Mouse (Mus musculus) neural tube, embryonic 12.5 days (tissue): ENCODE measurements at regions not wholly inside any gene's neighbourhood (a gene's known extent, or its start where the extent isn't known, plus 50 kb on each side); places are given as distances from the start of the nearest gene placed in this dataset.
A peak's percentile ranks its signal among the peaks of the same experiment; 100 is the strongest.

Experiments used
- ATAC-seq: fragments of 200-750 bp; cut with Nextera tagmentation; 2 replicates; pipeline ENCODE4 v1.8.0; 2017; ENCODE audit warnings: low read depth, mild to moderate bottlenecking, moderate TSS enrichment, moderate library complexity; ENCODE audit not compliant: low FRiP score
- H3K27ac ChIP-seq: fragments of 300-500 bp; sonication (generic); 2 replicates; pipeline ENCODE4 v1.5.1; 2016
- H3K27me3 ChIP-seq: fragments of 300-500 bp; sonication (generic); replicated peaks from 2 replicates; pipeline ENCODE4 v1.6.1; 2016; ENCODE audit warnings: mild to moderate bottlenecking
- H3K36me3 ChIP-seq: fragments of 300-500 bp; sonication (generic); 2 replicates; pipeline ENCODE4 v1.6.1; 2016; ENCODE audit warnings: mild to moderate bottlenecking
- H3K4me1 ChIP-seq: fragments of 300-500 bp; sonication (generic); 2 replicates; pipeline ENCODE4 v1.6.1; 2016
- H3K4me2 ChIP-seq: fragments of 300-500 bp; sonication (generic); replicated peaks from 2 replicates; pipeline ENCODE4 v1.6.1; 2016; ENCODE audit warnings: mild to moderate bottlenecking
- H3K4me3 ChIP-seq: fragments of 300-500 bp; sonication (generic); 2 replicates; pipeline ENCODE4 v1.5.1; 2016
- H3K9ac ChIP-seq: fragments of 300-500 bp; sonication (generic); 2 replicates; pipeline ENCODE4 v1.6.1; 2016; ENCODE audit warnings: mild to moderate bottlenecking
- H3K9me3 ChIP-seq: fragments of 300-500 bp; sonication (generic); 2 replicates; pipeline ENCODE4 v1.6.1; 2016; ENCODE audit warnings: mild to moderate bottlenecking
- WGBS: fragments of 180-500 bp; shearing (Covaris S2); methylation state at CpG from one replicate; pipeline ENCODE4 v1.1.7; 2016; 5-methylcytosine and 5-hydroxymethylcytosine counted together

DNA sequence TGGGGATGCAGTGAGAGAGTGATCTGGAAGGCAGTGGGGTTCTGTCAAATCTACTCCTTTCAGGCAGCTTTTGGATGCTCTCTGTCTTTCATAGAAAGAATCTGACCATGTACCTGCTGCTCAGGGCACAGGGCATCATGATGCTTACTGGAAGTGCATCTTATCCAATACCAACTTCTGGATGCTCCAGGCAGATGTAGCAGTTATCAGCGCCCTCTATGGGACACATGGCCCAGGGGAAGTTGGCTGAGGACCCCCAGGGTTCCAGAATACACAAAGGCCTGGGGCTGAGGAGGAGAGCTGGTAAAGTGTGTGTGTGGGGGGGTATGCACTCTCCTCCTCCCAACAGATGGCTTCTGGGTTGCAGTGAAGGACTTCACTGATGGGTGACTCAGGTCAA is 162.1 kb upstream of the Zc3h12a start:
- peaks cover 24% of the 10 kb centered on the region for H3K4me1 ChIP-seq
- ATAC-seq, result 0 out of 2 replicates have a peak, but pooled peaks have one; percentile 3
- no peaks in the 10 kb centered on the region for H3K27me3 ChIP-seq
- H3K4me2 ChIP-seq, result no peak overlapping the region
- H3K9me3 ChIP-seq, result no peaks in the 10 kb centered on the region
- no peaks in the 10 kb centered on the region for H3K36me3 ChIP-seq
- no peak overlapping the region for H3K9ac ChIP-seq
- no peak overlapping the region for H3K27ac ChIP-seq
- no peak overlapping the region for H3K4me3 ChIP-seq
- 6% methylated on average over 1 of the region's 1 CpGs for WGBS

DNA sequence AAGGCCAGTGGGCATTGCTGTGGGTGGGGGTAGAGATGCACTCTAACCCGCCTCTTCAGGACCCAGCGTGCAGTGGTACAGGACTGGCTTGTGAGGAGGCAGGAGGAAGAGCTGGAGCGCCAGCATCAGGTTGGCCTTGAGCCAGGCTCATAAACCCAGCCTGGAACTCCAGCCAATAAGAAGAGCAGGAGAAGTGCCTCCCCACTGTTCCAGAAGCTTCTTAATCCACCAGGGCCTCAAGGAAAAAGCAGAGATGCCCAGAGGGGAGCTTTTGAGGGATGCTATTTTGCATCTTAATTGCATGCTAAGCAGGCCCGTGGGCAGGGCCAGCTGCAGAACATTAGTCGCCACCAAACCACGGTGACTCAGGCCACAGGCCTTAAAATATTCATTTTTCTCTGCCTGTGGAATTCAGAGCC is 161.4 kb upstream of the Zc3h12a start:
- H3K9me3 ChIP-seq, result no peaks in the 10 kb centered on the region
- no peak overlapping the region for H3K27ac ChIP-seq
- peak; percentile 86 for ATAC-seq
- H3K4me1 ChIP-seq, result peaks cover 24% of the 10 kb centered on the region
- 33% methylated on average over 6 of the region's 6 CpGs for WGBS
- H3K36me3 ChIP-seq, result no peaks in the 10 kb centered on the region
- H3K27me3 ChIP-seq, result no peaks in the 10 kb centered on the region
- H3K4me3 ChIP-seq, result no peak overlapping the region
- no peak overlapping the region for H3K9ac ChIP-seq
- H3K4me2 ChIP-seq, result no peak overlapping the region

DNA sequence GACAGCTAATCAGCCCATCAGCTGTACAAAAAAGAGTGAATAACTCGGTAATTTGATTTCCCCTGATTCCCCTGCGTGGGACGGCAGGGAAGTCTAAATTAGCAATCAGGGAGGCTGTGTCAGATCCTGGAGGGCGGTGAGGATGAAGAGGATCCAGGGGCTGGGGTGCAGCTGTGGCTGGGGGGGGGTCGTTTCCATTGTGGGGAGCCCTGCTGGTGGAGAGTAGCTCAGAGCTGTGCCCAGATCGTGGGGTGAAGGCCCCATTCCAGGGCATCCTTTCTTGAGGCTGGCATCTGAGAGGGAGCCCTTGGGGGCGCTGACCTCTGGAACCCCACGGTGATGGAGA is 155.3 kb upstream of the Zc3h12a start:
- H3K4me2 ChIP-seq, result peak overlapping the region; percentile 42; the same call in 1 of the 2 replicates
- no peak overlapping the region for H3K9ac ChIP-seq
- peak; percentile 51; the same call in 1 of the 2 replicates for ATAC-seq
- no peaks in the 10 kb centered on the region for H3K36me3 ChIP-seq
- no peak overlapping the region for H3K27ac ChIP-seq
- no peak overlapping the region for H3K4me3 ChIP-seq
- no peaks in the 10 kb centered on the region for H3K9me3 ChIP-seq
- peaks cover 22% of the 10 kb centered on the region for H3K4me1 ChIP-seq
- no peaks in the 10 kb centered on the region for H3K27me3 ChIP-seq
- WGBS, result 28% methylated on average over 8 of the region's 8 CpGs

DNA sequence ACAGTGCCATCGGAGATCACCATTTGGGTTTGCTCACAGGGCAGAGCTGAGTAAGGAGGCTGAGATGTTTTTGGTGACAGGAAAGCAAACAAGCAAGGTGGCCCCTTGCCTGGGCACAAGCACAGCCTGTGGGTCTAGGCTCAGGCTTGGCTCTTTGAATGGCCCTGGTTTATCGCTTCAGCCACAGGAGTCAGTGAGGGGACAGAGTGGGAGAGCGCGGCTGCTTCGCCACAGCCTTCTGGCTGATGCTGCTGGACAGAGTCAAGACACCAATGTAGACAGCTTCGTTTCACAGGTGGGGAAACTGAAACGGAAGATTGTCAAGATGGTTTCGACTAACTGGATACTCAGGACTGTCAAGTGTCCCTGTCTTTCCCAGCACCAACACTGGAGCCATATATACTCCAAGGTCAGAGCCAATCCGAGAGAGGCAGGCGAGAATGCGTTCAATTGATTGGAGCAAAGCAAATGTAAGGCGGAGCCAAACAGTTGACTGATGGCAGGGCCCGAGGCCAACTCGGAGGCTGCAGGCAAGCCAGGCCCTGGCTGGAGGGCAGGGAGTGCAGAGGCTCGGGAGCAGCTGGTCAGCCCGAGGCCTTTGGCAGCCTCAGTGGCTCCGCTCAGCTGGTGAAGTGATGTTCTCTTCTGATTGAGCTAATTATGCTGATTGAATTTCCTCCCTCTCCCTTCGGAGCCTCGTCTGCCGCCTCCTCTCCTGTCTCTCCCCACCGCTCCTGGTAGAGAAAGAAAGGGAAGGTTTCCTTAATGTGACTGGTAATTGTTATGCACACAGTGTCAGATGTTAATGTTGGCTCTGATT is 154.7 kb upstream of the Zc3h12a start:
- no peaks in the 10 kb centered on the region for H3K27me3 ChIP-seq
- H3K4me1 ChIP-seq, result peaks cover 19% of the 10 kb centered on the region
- ATAC-seq, result peak; percentile 92
- H3K4me3 ChIP-seq, result no peak overlapping the region
- no peak overlapping the region; the same call in 1 of the 2 replicates for H3K9ac ChIP-seq
- H3K4me2 ChIP-seq, result peak overlapping the region; percentile 42
- H3K9me3 ChIP-seq, result no peaks in the 10 kb centered on the region
- H3K36me3 ChIP-seq, result no peaks in the 10 kb centered on the region
- 10% methylated on average over 21 of the region's 21 CpGs for WGBS
- H3K27ac ChIP-seq, result no peak overlapping the region

DNA sequence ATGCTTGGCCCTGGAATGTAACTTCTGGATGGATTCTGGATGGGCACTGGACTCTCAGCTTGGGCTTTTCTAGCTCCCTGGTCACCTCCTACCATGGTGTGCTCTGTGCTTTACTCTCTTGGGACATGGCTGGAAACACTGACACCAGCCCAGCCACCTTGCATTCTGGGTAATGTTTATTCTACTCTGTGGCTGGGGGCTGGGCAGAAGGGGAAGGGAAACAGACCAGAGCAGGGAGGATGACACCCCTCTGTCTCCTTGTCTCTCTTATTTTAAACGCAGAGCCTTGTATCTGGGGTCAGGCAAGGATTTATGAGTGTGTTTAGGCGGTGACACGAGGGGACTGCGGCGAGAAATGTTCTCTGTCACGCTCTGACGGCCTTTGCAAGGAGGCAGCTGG is 151.5 kb upstream of the Zc3h12a start:
- H3K36me3 ChIP-seq, result no peaks in the 10 kb centered on the region
- no peak overlapping the region for H3K4me2 ChIP-seq
- WGBS, result 19% methylated on average over 7 of the region's 7 CpGs
- H3K27me3 ChIP-seq, result peaks cover 10% of the 10 kb centered on the region
- H3K9ac ChIP-seq, result no peak overlapping the region
- no peaks in the 10 kb centered on the region for H3K9me3 ChIP-seq
- peaks cover 29% of the 10 kb centered on the region for H3K4me1 ChIP-seq
- ATAC-seq, result no peak
- no peak overlapping the region for H3K27ac ChIP-seq
- H3K4me3 ChIP-seq, result no peak overlapping the region

DNA sequence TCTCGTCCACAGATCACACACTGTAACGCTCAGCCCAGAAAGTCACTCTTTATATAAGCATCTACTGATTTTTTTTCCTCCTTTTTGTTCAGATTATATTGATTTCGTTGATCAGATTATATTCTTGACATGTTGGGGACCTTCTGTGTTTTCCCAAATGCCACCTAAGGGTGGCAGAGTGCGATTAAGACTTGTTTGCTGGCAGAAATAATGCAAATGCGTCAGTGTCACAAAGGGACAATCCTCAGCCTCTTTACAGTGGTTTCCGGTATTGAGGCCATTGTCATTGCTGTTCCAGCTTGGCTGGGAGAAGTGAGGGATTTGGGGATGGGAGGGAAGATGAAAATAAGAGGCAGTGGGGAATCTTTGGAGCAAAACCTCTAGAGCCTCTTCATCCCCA is 149.2 kb upstream of the Zc3h12a start:
- peaks cover 10% of the 10 kb centered on the region for H3K27me3 ChIP-seq
- 66% methylated on average over 6 of the region's 6 CpGs for WGBS

DNA sequence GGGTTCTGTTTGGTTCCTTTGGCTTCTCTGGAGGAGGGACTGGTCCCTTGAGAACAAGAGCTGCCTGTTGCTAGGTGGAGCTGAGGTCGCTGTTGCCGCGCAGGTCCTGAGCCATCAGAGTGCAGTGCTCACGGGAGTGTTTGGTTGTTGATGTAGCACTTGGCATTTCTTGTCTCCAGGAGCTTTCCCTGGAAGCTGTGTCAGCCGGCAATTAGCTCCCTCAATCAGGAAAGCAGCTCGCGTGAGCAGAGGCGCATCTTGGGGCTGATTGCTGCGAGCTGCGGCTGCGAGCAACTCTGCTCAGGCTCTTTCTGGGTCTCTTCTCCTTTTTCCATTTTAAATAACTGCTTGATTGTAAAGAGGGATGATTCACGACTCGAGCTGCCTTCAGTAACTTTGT is 147.6 kb upstream of the Zc3h12a start:
- ATAC-seq, result no peak
- peak overlapping the region; percentile 45 for H3K4me2 ChIP-seq
- no peak overlapping the region for H3K4me3 ChIP-seq
- no peaks in the 10 kb centered on the region for H3K36me3 ChIP-seq
- H3K9me3 ChIP-seq, result no peaks in the 10 kb centered on the region
- H3K9ac ChIP-seq, result no peak overlapping the region
- peaks cover 16% of the 10 kb centered on the region for H3K4me1 ChIP-seq
- 2% methylated on average over 13 of the region's 13 CpGs for WGBS
- no peak overlapping the region for H3K27ac ChIP-seq
- peaks cover 10% of the 10 kb centered on the region for H3K27me3 ChIP-seq

More for the DNA sequence above, 149.2 kb upstream of the Zc3h12a start:
- Histone ChIP-seq H3K9ac (no peak overlapping the region), H3K36me3 (no peaks in the 10 kb centered on the region), H3K27ac (no peak overlapping the region), H3K9me3 (no peaks in the 10 kb centered on the region), H3K4me2 (no peak overlapping the region), H3K4me1 (peaks cover 18% of the 10 kb centered on the region), H3K4me3 (no peak overlapping the region)
- no peak for ATAC-seq

DNA sequence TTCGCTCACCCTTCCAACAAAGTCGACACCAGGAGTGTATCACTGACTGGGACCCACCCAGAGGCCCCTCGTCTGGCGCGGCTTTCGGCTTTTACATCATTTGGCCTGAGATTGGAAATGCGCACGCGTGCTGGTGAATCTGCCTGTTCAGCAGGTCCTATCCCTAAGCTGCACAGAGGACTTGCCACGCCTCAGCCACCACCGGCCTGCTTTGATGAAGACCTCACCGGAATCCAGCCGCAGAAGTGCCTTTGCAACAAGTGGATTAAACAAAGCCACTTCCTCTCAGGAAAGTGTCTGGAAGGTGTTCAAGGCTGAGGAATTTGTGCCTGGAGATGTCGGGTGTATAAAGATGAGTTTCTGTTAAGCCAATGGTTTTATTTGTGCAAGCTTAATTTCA is 143.3 kb upstream of the Zc3h12a start:
- ATAC-seq, result no peak
- WGBS, result 80% methylated on average over 14 of the region's 14 CpGs
- no peaks in the 10 kb centered on the region for H3K36me3 ChIP-seq
- peaks cover 11% of the 10 kb centered on the region for H3K4me1 ChIP-seq
- no peaks in the 10 kb centered on the region for H3K9me3 ChIP-seq
- H3K4me2 ChIP-seq, result no peak overlapping the region
- no peak overlapping the region for H3K27ac ChIP-seq
- H3K27me3 ChIP-seq, result peaks cover 5% of the 10 kb centered on the region
- H3K4me3 ChIP-seq, result no peak overlapping the region
- H3K9ac ChIP-seq, result no peak overlapping the region

DNA sequence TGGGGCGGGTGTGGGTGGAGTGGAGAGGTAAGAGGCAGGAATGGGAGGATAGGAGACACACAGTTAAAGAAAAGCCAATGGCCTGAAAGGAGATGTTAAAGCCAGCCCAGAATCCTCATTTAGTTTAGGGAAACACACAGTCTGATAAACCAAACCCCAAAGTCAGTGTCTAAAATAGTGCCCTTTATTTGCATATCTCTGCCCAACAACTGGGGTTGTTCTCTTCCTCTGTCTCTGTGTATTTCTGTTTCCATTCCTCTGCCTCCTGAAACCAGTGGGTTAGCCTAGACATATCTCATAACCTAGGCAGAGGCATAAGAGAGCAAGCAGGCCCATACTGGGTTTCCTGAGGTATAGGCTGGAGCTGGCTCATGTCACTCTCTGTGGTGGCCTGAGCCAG is 138.6 kb upstream of the Zc3h12a start:
- Histone ChIP-seq H3K9ac (no peak overlapping the region), H3K4me1 (peaks cover 8% of the 10 kb centered on the region; the same call in 1 of the 2 replicates), H3K9me3 (no peaks in the 10 kb centered on the region), H3K4me2 (no peak overlapping the region), H3K27ac (no peak overlapping the region), H3K36me3 (no peaks in the 10 kb centered on the region), H3K4me3 (no peak overlapping the region), H3K27me3 (no peaks in the 10 kb centered on the region)
- WGBS, result 74% methylated on average over 1 of the region's 1 CpGs
- no peak for ATAC-seq

DNA sequence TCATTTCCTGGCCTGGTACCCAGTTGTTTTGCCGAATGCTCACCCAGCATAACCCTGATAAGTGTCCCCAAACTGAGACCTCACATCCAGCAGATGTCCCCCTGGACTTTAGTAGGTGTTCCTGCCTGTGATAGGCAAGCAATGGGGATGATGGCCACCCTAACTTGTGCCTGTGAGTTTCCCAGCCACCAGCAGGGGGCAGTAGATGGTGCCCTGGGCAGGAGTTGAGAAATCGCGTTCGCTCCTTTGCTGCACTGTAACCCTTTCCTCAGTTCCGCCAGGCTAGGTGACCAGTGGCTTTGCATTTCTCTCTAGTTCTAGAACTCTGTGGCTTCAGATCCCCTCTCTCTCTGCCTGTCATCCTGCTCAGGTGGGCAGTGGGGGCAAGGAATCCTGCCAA is 137.9 kb upstream of the Zc3h12a start:
- no peaks in the 10 kb centered on the region for H3K27me3 ChIP-seq
- no peak overlapping the region for H3K27ac ChIP-seq
- H3K4me3 ChIP-seq, result no peak overlapping the region
- no peaks in the 10 kb centered on the region for H3K36me3 ChIP-seq
- no peaks in the 10 kb centered on the region for H3K9me3 ChIP-seq
- WGBS, result 14% methylated on average over 5 of the region's 5 CpGs
- no peak overlapping the region for H3K9ac ChIP-seq
- no peak overlapping the region for H3K4me2 ChIP-seq
- no peak for ATAC-seq
- peaks cover 10% of the 10 kb centered on the region; the same call in 1 of the 2 replicates for H3K4me1 ChIP-seq

DNA sequence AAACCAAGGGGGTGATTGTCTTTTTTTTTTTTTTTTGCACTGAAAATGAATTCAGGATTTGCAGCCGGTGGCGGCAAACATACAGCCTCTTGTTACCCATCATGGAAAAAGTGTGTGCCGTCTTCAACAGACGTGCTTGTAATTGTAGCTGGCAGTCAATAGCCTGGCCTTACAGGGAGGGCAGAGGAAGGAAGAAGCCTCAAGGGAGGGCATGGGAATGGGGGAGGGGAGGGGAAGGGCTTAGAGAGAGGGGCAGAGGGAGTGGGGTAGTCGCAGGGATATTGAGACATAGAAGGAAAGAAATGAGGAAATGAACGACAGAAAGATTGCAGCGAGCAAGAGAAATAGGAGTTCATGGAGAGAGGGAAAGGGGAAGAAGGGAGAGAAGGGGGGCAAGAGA is 137.4 kb upstream of the Zc3h12a start:
- no peak overlapping the region for H3K27ac ChIP-seq
- no peaks in the 10 kb centered on the region for H3K27me3 ChIP-seq
- H3K4me3 ChIP-seq, result no peak overlapping the region
- WGBS, result 33% methylated on average over 7 of the region's 7 CpGs
- no peaks in the 10 kb centered on the region for H3K36me3 ChIP-seq
- no peaks in the 10 kb centered on the region for H3K9me3 ChIP-seq
- no peak overlapping the region for H3K9ac ChIP-seq
- no peak overlapping the region for H3K4me2 ChIP-seq
- peaks cover 10% of the 10 kb centered on the region; the same call in 1 of the 2 replicates for H3K4me1 ChIP-seq
- no peak for ATAC-seq

DNA sequence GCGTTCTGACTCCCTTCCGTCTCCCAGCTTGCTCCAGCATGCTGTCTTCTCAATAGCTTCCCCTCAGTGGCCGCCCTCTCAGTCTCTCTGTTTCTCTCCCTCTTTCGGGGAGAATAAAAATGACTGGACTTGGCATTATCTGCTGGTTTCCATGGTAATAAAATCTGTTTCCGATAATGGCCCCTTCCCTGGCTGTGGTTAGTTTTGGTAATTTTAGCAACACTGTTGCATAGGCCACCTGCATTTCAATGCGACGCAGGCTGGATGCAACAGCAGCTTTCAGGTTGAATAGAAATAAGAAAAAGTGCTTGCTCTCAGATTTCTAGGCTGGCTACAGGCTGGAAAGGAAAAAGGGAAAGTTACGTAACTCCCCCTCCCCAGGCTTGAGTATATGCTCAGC is 133.9 kb upstream of the Zc3h12a start:
- no peaks in the 10 kb centered on the region for H3K36me3 ChIP-seq
- H3K27ac ChIP-seq, result no peak overlapping the region
- H3K4me3 ChIP-seq, result no peak overlapping the region
- H3K4me2 ChIP-seq, result no peak overlapping the region
- no peak overlapping the region for H3K9ac ChIP-seq
- WGBS, result 50% methylated on average over 8 of the region's 8 CpGs
- H3K9me3 ChIP-seq, result no peaks in the 10 kb centered on the region
- peaks cover 13% of the 10 kb centered on the region for H3K4me1 ChIP-seq
- ATAC-seq, result no peak
- H3K27me3 ChIP-seq, result no peaks in the 10 kb centered on the region; the same call in 1 of the 2 replicates

DNA sequence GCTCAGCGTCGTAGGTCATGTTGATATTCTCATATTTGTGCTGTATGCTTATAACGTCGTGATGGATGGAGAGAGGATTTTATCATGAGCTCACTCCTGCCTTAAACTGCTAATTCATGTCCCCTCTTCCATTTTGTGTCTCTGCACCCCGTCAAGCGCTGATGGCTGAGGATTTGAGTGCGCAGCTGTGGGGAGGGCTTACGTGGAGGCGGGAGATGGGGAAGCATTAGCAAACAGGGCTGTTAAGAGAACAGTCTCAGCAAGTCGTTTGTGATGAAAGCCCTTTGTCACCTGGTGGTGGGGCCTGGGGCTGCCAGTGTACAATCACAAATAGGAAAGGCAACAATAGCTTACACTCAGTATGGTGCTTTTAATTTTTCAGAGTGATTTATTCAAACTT is 131.7 kb upstream of the Zc3h12a start:
- H3K4me2 ChIP-seq, result no peak overlapping the region
- no peak overlapping the region for H3K9ac ChIP-seq
- H3K36me3 ChIP-seq, result no peaks in the 10 kb centered on the region
- WGBS, result 36% methylated on average over 10 of the region's 10 CpGs
- H3K27me3 ChIP-seq, result no peaks in the 10 kb centered on the region; the same call in 1 of the 2 replicates
- ATAC-seq, result no peak
- peaks cover 13% of the 10 kb centered on the region for H3K4me1 ChIP-seq
- no peaks in the 10 kb centered on the region for H3K9me3 ChIP-seq
- no peak overlapping the region for H3K27ac ChIP-seq
- no peak overlapping the region for H3K4me3 ChIP-seq
